Mouse (Mus musculus) brain, adult 2 months (tissue): ENCODE data around the gene Arl5c.
A peak's percentile ranks its signal among the peaks of the same experiment; 100 is the strongest.

Experiments
- DNase-seq: peaks from one replicate; pipeline ENCODE4 v3.0.0; 2011; ENCODE audit warnings: low read depth, low spot score

Gene Arl5c

GRCm38 (mm10) chr11:97995564-97996288 is at the start of gene Arl5c:
TSS of gene Arl5c (minus strand) at chr11:97996181.
- no peak for DNase-seq

GRCm38 (mm10) chr11:98045596-98045995 is 49.6 kb upstream of the Arl5c start:
- DNase-seq, result no peak

- DNase-seq, result no peak
These were observed 48.1 kb upstream of the Arl5c start for GRCm38 (mm10) chr11:98044074-98044473.

GRCm38 (mm10) chr11:98042741-98043140 is 46.8 kb upstream of the Arl5c start:
- no peak for DNase-seq

GRCm38 (mm10) chr11:98040975-98041374 is 45.0 kb upstream of the Arl5c start:
- DNase-seq, result no peak

GRCm38 (mm10) chr11:98037871-98038270 is 41.9 kb upstream of the Arl5c start:
- peak; percentile 92 for DNase-seq

- peak; percentile 84 for DNase-seq
These were observed 40.0 kb upstream of the Arl5c start for GRCm38 (mm10) chr11:98035977-98036377.

GRCm38 (mm10) chr11:98034840-98035239 is 38.9 kb upstream of the Arl5c start:
- DNase-seq, result peak; percentile 63

- peak; percentile 75 for DNase-seq
These were observed 38.1 kb upstream of the Arl5c start for GRCm38 (mm10) chr11:98034061-98034460.

GRCm38 (mm10) chr11:98031443-98031770 is 35.4 kb upstream of the Arl5c start:
- DNase-seq, result peak; percentile 88

GRCm38 (mm10) chr11:98030701-98031442 is 34.9 kb upstream of the Arl5c start:
- DNase-seq, result peak; percentile 44

- no peak for DNase-seq
These were observed 31.8 kb upstream of the Arl5c start for GRCm38 (mm10) chr11:98027785-98028184.

- DNase-seq, result no peak
These were observed 31.3 kb upstream of the Arl5c start for GRCm38 (mm10) chr11:98027297-98027688.

- peak; percentile 97 for DNase-seq
These were observed 30.8 kb upstream of the Arl5c start, which contains the start of gene Rpl19 for GRCm38 (mm10) chr11:98026570-98027296. TSS of gene Rpl19 (plus strand) at chr11:98026710.

GRCm38 (mm10) chr11:98026248-98026569 is 30.2 kb upstream of the Arl5c start:
- DNase-seq, result no peak

- no peak for DNase-seq
These were observed 28.5 kb upstream of the Arl5c start for GRCm38 (mm10) chr11:98024516-98024915.

GRCm38 (mm10) chr11:98022555-98023371 is 26.8 kb upstream of the Arl5c start, which contains the start of gene Cacnb1:
TSS of gene Cacnb1 (minus strand) at chr11:98023034.
- DNase-seq, result peak; percentile 80

GRCm38 (mm10) chr11:98022253-98022554 is 26.2 kb upstream of the Arl5c start:
- no peak for DNase-seq

GRCm38 (mm10) chr11:98021565-98022252 is 25.7 kb upstream of the Arl5c start:
- peak; percentile 87 for DNase-seq

GRCm38 (mm10) chr11:98021118-98021517 is 25.1 kb upstream of the Arl5c start:
- no peak for DNase-seq

GRCm38 (mm10) chr11:98020710-98021109 is 24.7 kb upstream of the Arl5c start:
- peak; percentile 67 for DNase-seq
